Mouse (Mus musculus): ENCODE data around the gene Tbc1d10b. TPM values are rescaled to one million over a fixed set of nuclear protein-coding genes. Genes with fewer than 3 reads are reported as not detected.
A peak's percentile ranks its signal among the peaks of the same experiment; 100 is the strongest.

Gene Tbc1d10b
- total and polyA plus RNA-seq, 3 experiments = 37.4 to 70.3 TPM; not detected in 1

GRCm38 (mm10) chr7:127176937-127177336, 31.3 kb downstream of the Tbc1d10b start:
- Histone ChIP-seq H3K27me3 (ENCODE audit: control insufficient read depth in 1 of 2, insufficient read depth in 2 of 2, low read length in 2 of 2) (no peaks in the 10 kb centered on the region), H3K79me2 (ENCODE audit: control insufficient read depth, insufficient read depth, low read length, poor library complexity) (no peaks in the 10 kb centered on the region), H3K4me1 (ENCODE audit: control insufficient read depth in 1 of 2, insufficient read depth in 2 of 2, low read length in 2 of 2) (peaks cover 9 to 21% of the 10 kb centered on the region in 2 experiments), H3K27ac (ENCODE audit: control insufficient read depth, low read depth, low read length) (no peak overlapping the region), H3K36me3 (ENCODE audit: control insufficient read depth in 1 of 2, insufficient read depth in 2 of 2, low read length in 2 of 2) (peaks cover 0 to 21% of the 10 kb centered on the region in 2 experiments; a peak in 2 of 4 replicates), H3K9ac (ENCODE audit: control insufficient read depth, low read depth, low read length, poor library complexity, severe bottlenecking) (no peak overlapping the region), H3K9me3 (replicated peaks; ENCODE audit: insufficient read depth, low read length) (no peaks in the 10 kb centered on the region), H3K4me3 (ENCODE audit: control insufficient read depth in 1 of 2, insufficient read depth in 1 of 2, low read depth in 2 of 2, low read length in 2 of 2) (no peak overlapping the region)
- TF ChIP-seq SMC3 (IDR thresholded peaks at IDR 0.05; ENCODE audit: low read depth, low read length) = no peak
- no peak for TF ChIP-seq TAL1 (IDR thresholded peaks at IDR 0.05; ENCODE audit: low read length)
- no peak for TF ChIP-seq CTCF (IDR thresholded peaks at IDR 0.05 in 2 of 3, conservative IDR thresholded peaks at IDR 0.05 in 1 of 3; ENCODE audit: control insufficient read depth in 1 of 3, insufficient read depth in 1 of 3, low read depth in 2 of 3, low read length in 3 of 3, poor library complexity in 1 of 3, severe bottlenecking in 1 of 3)
- TF ChIP-seq TCF12 (IDR thresholded peaks at IDR 0.05; ENCODE audit: low read depth, low read length) = no peak
- no peak for TF ChIP-seq MYB (IDR thresholded peaks at IDR 0.05; ENCODE audit: low read depth, low read length)
- TF ChIP-seq POLR2AphosphoS2 (IDR thresholded peaks at IDR 0.05; ENCODE audit: low read length) = no peak
- TF ChIP-seq MAZ (IDR thresholded peaks at IDR 0.05; ENCODE audit: low read depth, low read length) = no peak
- no peak for TF ChIP-seq NRF1 (IDR thresholded peaks at IDR 0.05; ENCODE audit: insufficient read depth, low read depth, low read length, poor library complexity, severe bottlenecking)
- no peak for TF ChIP-seq GATA1 (IDR thresholded peaks at IDR 0.05; ENCODE audit: low read depth, low read length)
- TF ChIP-seq CHD2 (IDR thresholded peaks at IDR 0.05; ENCODE audit: low read length) = no peak
- TF ChIP-seq E2F4 (IDR thresholded peaks at IDR 0.05; ENCODE audit: borderline replicate concordance, low read depth, low read length) = no peak
- no peak for DNase-seq (ENCODE audit: low read depth, low spot score)

- H3K36me3 ChIP-seq (ENCODE audit: control insufficient read depth in 1 of 2, insufficient read depth in 2 of 2, low read length in 2 of 2) = peaks cover 0 to 27% of the 10 kb centered on the region in 2 experiments; a peak in 2 of 4 replicates
- TF ChIP-seq GATA1 (IDR thresholded peaks at IDR 0.05; ENCODE audit: low read depth, low read length) (peak; percentile 67), RCOR1 (IDR thresholded peaks at IDR 0.05; ENCODE audit: low read depth, low read length) (no peak), NELFE (IDR thresholded peaks at IDR 0.05; ENCODE audit: low read depth, low read length) (no peak), CHD2 (IDR thresholded peaks at IDR 0.05; ENCODE audit: low read length) (no peak), NRF1 (IDR thresholded peaks at IDR 0.05; ENCODE audit: insufficient read depth, low read depth, low read length, poor library complexity, severe bottlenecking) (no peak), GABPA (IDR thresholded peaks at IDR 0.05; ENCODE audit: low read depth, low read length) (no peak), MXI1 (IDR thresholded peaks at IDR 0.05; ENCODE audit: low read depth, low read length) (peak; percentile 16; the same call in 1 of the 2 replicates)
- H3K4me1 ChIP-seq (ENCODE audit: control insufficient read depth in 1 of 2, insufficient read depth in 2 of 2, low read length in 2 of 2) = peaks cover 18 to 24% of the 10 kb centered on the region in 2 experiments
- H3K27ac ChIP-seq (ENCODE audit: control insufficient read depth, low read depth, low read length) = no peak overlapping the region
- DNase-seq (ENCODE audit: low read depth, low spot score) = no peak
- H3K9me3 ChIP-seq (replicated peaks; ENCODE audit: insufficient read depth, low read length) = no peaks in the 10 kb centered on the region
- no peak overlapping the region for H3K4me3 ChIP-seq (ENCODE audit: control insufficient read depth in 1 of 2, insufficient read depth in 1 of 2, low read depth in 2 of 2, low read length in 2 of 2)
- H3K27me3 ChIP-seq (ENCODE audit: control insufficient read depth in 1 of 2, insufficient read depth in 2 of 2, low read length in 2 of 2) = no peaks in the 10 kb centered on the region
- no peaks in the 10 kb centered on the region for H3K79me2 ChIP-seq (ENCODE audit: control insufficient read depth, insufficient read depth, low read length, poor library complexity)
- no peak overlapping the region for H3K9ac ChIP-seq (ENCODE audit: control insufficient read depth, low read depth, low read length, poor library complexity, severe bottlenecking)
Observed at GRCm38 (mm10) chr7:127166501-127166900, 41.8 kb downstream of the Tbc1d10b start.

All from MEL (cell line).